Mouse (Mus musculus) hindbrain, postnatal 0 days (tissue): ENCODE results near the gene Kpna2. TPM values are rescaled to one million over a fixed set of nuclear protein-coding genes. Genes with fewer than 3 reads are reported as not detected.
A peak's percentile ranks its signal among the peaks of the same experiment; 100 is the strongest.

Source experiments
- ATAC-seq: fragments of 200-750 bp; cut with Nextera tagmentation; 2 replicates; pipeline ENCODE4 v1.8.0; 2017; ENCODE audit warnings: mild to moderate bottlenecking, moderate TSS enrichment, moderate library complexity
- DNase-seq: peaks from one replicate; pipeline ENCODE4 v3.0.0-alpha.2; 2015; ENCODE audit warnings: low spot score
- H3K27ac ChIP-seq: fragments of 300-500 bp; sonication (generic); 2 replicates; pipeline ENCODE4 v1.5.1; 2014; ENCODE audit warnings: mild to moderate bottlenecking
- H3K27me3 ChIP-seq: fragments of 300-500 bp; sonication (generic); 2 replicates; pipeline ENCODE4 v1.6.1; 2014; ENCODE audit warnings: low read length, mixed read lengths; ENCODE audit not compliant: insufficient read depth
- H3K36me3 ChIP-seq: fragments of 300-500 bp; sonication (generic); 2 replicates; pipeline ENCODE4 v1.6.1; 2014; ENCODE audit warnings: low read length, mixed read lengths; ENCODE audit not compliant: insufficient read depth
- H3K4me1 ChIP-seq: fragments of 300-500 bp; sonication (generic); 2 replicates; pipeline ENCODE4 v1.6.1; 2014; ENCODE audit warnings: antibody characterized with exemption, low read length, mixed read lengths; ENCODE audit not compliant: insufficient read depth
- H3K4me2 ChIP-seq: fragments of 300-500 bp; sonication (generic); 2 replicates; pipeline ENCODE4 v1.6.1; 2014; ENCODE audit warnings: low read depth, mild to moderate bottlenecking, low read length, moderate library complexity, mixed read lengths
- H3K4me3 ChIP-seq: fragments of 300-500 bp; sonication (generic); 2 replicates; pipeline ENCODE4 v1.5.1; 2014; ENCODE audit warnings: low read length
- H3K9ac ChIP-seq: fragments of 300-500 bp; sonication (generic); replicated peaks from 2 replicates; pipeline ENCODE4 v1.6.1; 2014; ENCODE audit warnings: mild to moderate bottlenecking, low read length, moderate library complexity, mixed read lengths
- H3K9me3 ChIP-seq: fragments of 300-500 bp; sonication (generic); 2 replicates; pipeline ENCODE4 v1.6.1; 2016; ENCODE audit warnings: low read length, mixed read lengths
- CTCF ChIP-seq: IDR thresholded peaks from 2 replicates; pipeline ENCODE4 v1.5.1; 2016; ENCODE audit warnings: antibody characterized with exemption, control low read depth, low read depth
- WGBS: fragments of 180-500 bp; shearing (Covaris S2); extraction: QIAGEN DNeasy Blood & Tissue Kit; methylation state at CpG from one replicate; pipeline ENCODE4 v1.1.7; 2014; 5-methylcytosine and 5-hydroxymethylcytosine counted together
- polyA plus RNA-seq: library from polyadenylated mRNA; unstranded; fragments of >200 nt; fragmentation: Nextera tagmentation; extraction: Ambion mirVana; gene quantifications from 2 replicates; pipeline ENCODE4 v1.2.1, GENCODE M21; 2015
- total RNA-seq: library from RNA; depleted of rRNA; stranded (reverse); fragments of >200 nt; gene quantifications from 2 replicates; pipeline ENCODE4 v1.2.3, GENCODE M21; 2014

The Kpna2 gene
- total and polyA plus RNA-seq, 2 experiments from 2014 or later = 94.4 to 106 TPM

- ATAC-seq = no peak
- no peak for TF ChIP-seq CTCF
- 65% methylated on average over 5 of the region's 5 CpGs for WGBS
- Histone ChIP-seq H3K4me1 (no peaks in the 10 kb centered on the region), H3K9ac (no peak overlapping the region), H3K27ac (no peak overlapping the region; the same call in 1 of the 2 replicates), H3K4me2 (no peak overlapping the region), H3K4me3 (no peak overlapping the region), H3K9me3 (no peaks in the 10 kb centered on the region), H3K36me3 (no peaks in the 10 kb centered on the region), H3K27me3 (no peaks in the 10 kb centered on the region)
- no peak for DNase-seq
Observed at GRCm38 (mm10) chr11:106982351-106982750, 17.0 kb downstream of the Kpna2 start.

- no peaks in the 10 kb centered on the region for H3K27me3 ChIP-seq
- H3K27ac ChIP-seq = no peak overlapping the region; the same call in 1 of the 2 replicates
- TF ChIP-seq CTCF = no peak
- ATAC-seq = no peak
- 24% methylated on average over 1 of the region's 1 CpGs for WGBS
- H3K4me3 ChIP-seq = no peak overlapping the region
- peak; percentile 43 for DNase-seq
- H3K4me1 ChIP-seq = no peaks in the 10 kb centered on the region
- H3K9me3 ChIP-seq = no peaks in the 10 kb centered on the region
- no peaks in the 10 kb centered on the region for H3K36me3 ChIP-seq
- no peak overlapping the region for H3K4me2 ChIP-seq
- no peak overlapping the region for H3K9ac ChIP-seq
Observed at GRCm38 (mm10) chr11:106981787-106982186, 17.6 kb downstream of the Kpna2 start.

GRCm38 (mm10) chr11:106980455-106980854, 18.9 kb downstream of the Kpna2 start:
- Histone ChIP-seq H3K4me3 (no peak overlapping the region), H3K27ac (no peak overlapping the region), H3K27me3 (no peaks in the 10 kb centered on the region), H3K36me3 (no peaks in the 10 kb centered on the region), H3K4me2 (no peak overlapping the region), H3K9ac (no peak overlapping the region), H3K9me3 (no peaks in the 10 kb centered on the region), H3K4me1 (peaks cover 5% of the 10 kb centered on the region; the same call in 1 of the 2 replicates)
- TF ChIP-seq CTCF = peak; percentile 82
- 22% methylated on average over 7 of the region's 7 CpGs for WGBS
- no peak for ATAC-seq
- peak; percentile 83 for DNase-seq

- no peaks in the 10 kb centered on the region for H3K36me3 ChIP-seq
- DNase-seq (no peak), ATAC-seq (no peak)
- no peaks in the 10 kb centered on the region for H3K9me3 ChIP-seq
- peaks cover 5% of the 10 kb centered on the region; the same call in 1 of the 2 replicates for H3K4me1 ChIP-seq
- WGBS = 72% methylated on average over 8 of the region's 8 CpGs
- no peak for TF ChIP-seq CTCF
- no peak overlapping the region for H3K4me2 ChIP-seq
- no peaks in the 10 kb centered on the region for H3K27me3 ChIP-seq
- H3K4me3 ChIP-seq = no peak overlapping the region
- H3K27ac ChIP-seq = no peak overlapping the region
- H3K9ac ChIP-seq = no peak overlapping the region
Observed at GRCm38 (mm10) chr11:106976194-106976593, 23.1 kb downstream of the Kpna2 start.

- H3K9me3 ChIP-seq = no peaks in the 10 kb centered on the region
- H3K4me1 ChIP-seq = peaks cover 5% of the 10 kb centered on the region; the same call in 1 of the 2 replicates
- H3K9ac ChIP-seq = no peak overlapping the region
- H3K27ac ChIP-seq = no peak overlapping the region
- H3K36me3 ChIP-seq = no peaks in the 10 kb centered on the region
- ATAC-seq (no peak), DNase-seq (no peak)
- H3K4me2 ChIP-seq = no peak overlapping the region
- TF ChIP-seq CTCF = no peak
- WGBS = 70% methylated on average over 8 of the region's 8 CpGs
- H3K4me3 ChIP-seq = no peak overlapping the region
- H3K27me3 ChIP-seq = no peaks in the 10 kb centered on the region
Observed at GRCm38 (mm10) chr11:106975419-106976177, 23.7 kb downstream of the Kpna2 start.

- DNase-seq (peak; percentile 10), ATAC-seq (no peak)
- H3K36me3 ChIP-seq = no peaks in the 10 kb centered on the region
- H3K4me2 ChIP-seq = no peak overlapping the region
- H3K4me1 ChIP-seq = peaks cover 5% of the 10 kb centered on the region; the same call in 1 of the 2 replicates
- TF ChIP-seq CTCF = peak; percentile 39; the same call in 1 of the 2 replicates
- no peaks in the 10 kb centered on the region for H3K27me3 ChIP-seq
- no peak overlapping the region for H3K9ac ChIP-seq
- 85% methylated on average over 2 of the region's 2 CpGs for WGBS
- no peak overlapping the region for H3K4me3 ChIP-seq
- no peaks in the 10 kb centered on the region for H3K9me3 ChIP-seq
- H3K27ac ChIP-seq = no peak overlapping the region
Observed at GRCm38 (mm10) chr11:106974440-106974839, 24.9 kb downstream of the Kpna2 start.

GRCm38 (mm10) chr11:106973016-106973415, 26.3 kb downstream of the Kpna2 start:
- ATAC-seq = no peak
- no peaks in the 10 kb centered on the region for H3K27me3 ChIP-seq
- no peak overlapping the region for H3K27ac ChIP-seq
- H3K4me3 ChIP-seq = no peak overlapping the region
- no peaks in the 10 kb centered on the region for H3K9me3 ChIP-seq
- no peak overlapping the region for H3K9ac ChIP-seq
- DNase-seq = no peak
- no peak overlapping the region for H3K4me2 ChIP-seq
- no peaks in the 10 kb centered on the region for H3K36me3 ChIP-seq
- 84% methylated on average over 5 of the region's 5 CpGs for WGBS
- no peak for TF ChIP-seq CTCF
- H3K4me1 ChIP-seq = peaks cover 5% of the 10 kb centered on the region; the same call in 1 of the 2 replicates
